Mouse (Mus musculus) embryonic facial prominence, embryonic 13.5 days (tissue): ENCODE measurements around the gene Irf3. TPM values are rescaled to one million over a fixed set of nuclear protein-coding genes. Genes with fewer than 3 reads are reported as not detected.

Experiments
- ATAC-seq: fragments of 200-750 bp; cut with Nextera tagmentation; 2 replicates; pipeline ENCODE4 v1.8.0; 2017; ENCODE audit warnings: low read depth; ENCODE audit not compliant: insufficient number of reproducible peaks, insufficient read depth, low FRiP score, low TSS enrichment
- H3K27ac ChIP-seq: fragments of 300-500 bp; sonication (generic); 2 replicates; pipeline ENCODE4 v1.5.1; 2015; ENCODE audit warnings: moderate library complexity, mild to moderate bottlenecking, inconsistent platforms
- H3K27me3 ChIP-seq: fragments of 300-500 bp; sonication (generic); 2 replicates; pipeline ENCODE4 v1.6.1; 2015; ENCODE audit warnings: mild to moderate bottlenecking, inconsistent platforms
- H3K36me3 ChIP-seq: fragments of 300-500 bp; sonication (generic); 2 replicates; pipeline ENCODE4 v1.6.1; 2015; ENCODE audit warnings: mild to moderate bottlenecking, inconsistent platforms
- H3K4me1 ChIP-seq: fragments of 300-500 bp; sonication (generic); 2 replicates; pipeline ENCODE4 v1.6.1; 2015; ENCODE audit warnings: inconsistent platforms
- H3K4me2 ChIP-seq: fragments of 300-500 bp; sonication (generic); 2 replicates; pipeline ENCODE4 v1.6.1; 2015; ENCODE audit warnings: moderate library complexity, mild to moderate bottlenecking, inconsistent platforms
- H3K4me3 ChIP-seq: fragments of 300-500 bp; sonication (generic); 2 replicates; pipeline ENCODE4 v1.5.1; 2015; ENCODE audit warnings: mild to moderate bottlenecking, inconsistent platforms
- H3K9ac ChIP-seq: fragments of 300-500 bp; sonication (generic); 2 replicates; pipeline ENCODE4 v1.6.1; 2015; ENCODE audit warnings: mild to moderate bottlenecking, inconsistent platforms
- H3K9me3 ChIP-seq: fragments of 300-500 bp; sonication (generic); 2 replicates; pipeline ENCODE4 v1.6.1; 2016; ENCODE audit warnings: inconsistent platforms
- WGBS: fragments of 180-500 bp; shearing (Covaris S2); methylation state at CpG from one replicate; pipeline ENCODE4 v1.1.7; 2015; ENCODE audit warnings: mixed read lengths; 5-methylcytosine and 5-hydroxymethylcytosine counted together
- microRNA-seq: library from miRNA; unstranded; fragments of <30 nt; microRNA quantifications from one replicate; pipeline ENCODE4, GENCODE M21; 2016
- polyA plus RNA-seq: library from polyadenylated mRNA; unstranded; fragments of >200 nt; fragmentation: Nextera tagmentation; extraction: Ambion mirVana; gene quantifications from 2 replicates; pipeline ENCODE4 v1.2.1, GENCODE M21; 2015

Irf3 gene
- polyA plus RNA-seq, 1 experiment from 2014 or later: 99.7 TPM

GRCm38 (mm10) chr7:45043307-45043706 is 45.9 kb downstream of the Irf3 start:
- Histone ChIP-seq H3K9me3 (no peaks in the 10 kb centered on the region), H3K36me3 (peaks cover 99% of the 10 kb centered on the region)
- 96% methylated on average over 14 of the region's 14 CpGs for WGBS

GRCm38 (mm10) chr7:45045741-45046140 is 48.3 kb downstream of the Irf3 start:
- no peaks in the 10 kb centered on the region for H3K9me3 ChIP-seq
- H3K4me1 ChIP-seq: peaks cover 16% of the 10 kb centered on the region; the same call in 1 of the 2 replicates
- H3K27ac ChIP-seq: no peak overlapping the region
- peaks cover 100% of the 10 kb centered on the region for H3K36me3 ChIP-seq
- no peak overlapping the region for H3K4me3 ChIP-seq
- H3K27me3 ChIP-seq: no peaks in the 10 kb centered on the region
- ATAC-seq: no peak
- H3K9ac ChIP-seq: no peak overlapping the region
- no peak overlapping the region for H3K4me2 ChIP-seq
- 95% methylated on average over 22 of the region's 22 CpGs for WGBS

More at GRCm38 (mm10) chr7:45043307-45043706, 45.9 kb downstream of the Irf3 start:
- Histone ChIP-seq H3K4me3 (no peak overlapping the region), H3K4me2 (no peak overlapping the region), H3K27me3 (no peaks in the 10 kb centered on the region), H3K27ac (no peak overlapping the region), H3K9ac (no peak overlapping the region), H3K4me1 (0 out of 2 replicates have a peak, but pooled peaks cover 6% of the 10 kb centered on the region)
- no peak for ATAC-seq

GRCm38 (mm10) chr7:45046853-45047350 is 49.5 kb downstream of the Irf3 start:
- Histone ChIP-seq H3K4me1 (peaks cover 28% of the 10 kb centered on the region), H3K9me3 (no peaks in the 10 kb centered on the region), H3K27me3 (no peaks in the 10 kb centered on the region), H3K27ac (no peak overlapping the region), H3K4me3 (no peak overlapping the region), H3K36me3 (peaks cover 92% of the 10 kb centered on the region), H3K9ac (0 out of 2 replicates have a peak overlapping the region, but pooled peaks have one; percentile 40), H3K4me2 (no peak overlapping the region)
- 92% methylated on average over 26 of the region's 26 CpGs for WGBS
- ATAC-seq: no peak

GRCm38 (mm10) chr7:45047491-45047890 is 50.0 kb downstream of the Irf3 start:
- ATAC-seq: no peak
- no peak overlapping the region for H3K9ac ChIP-seq

GRCm38 (mm10) chr7:45048001-45048890 is 50.8 kb downstream of the Irf3 start:
- H3K9me3 ChIP-seq: no peaks in the 10 kb centered on the region
- 93% methylated on average over 38 of the region's 38 CpGs for WGBS
- no peaks in the 10 kb centered on the region for H3K27me3 ChIP-seq
- ATAC-seq: no peak
- no peak overlapping the region for H3K9ac ChIP-seq
- H3K27ac ChIP-seq: no peak overlapping the region
- no peak overlapping the region for H3K4me3 ChIP-seq
- H3K4me2 ChIP-seq: no peak overlapping the region
- H3K4me1 ChIP-seq: peaks cover 29% of the 10 kb centered on the region
- peaks cover 79% of the 10 kb centered on the region for H3K36me3 ChIP-seq

More at GRCm38 (mm10) chr7:45047491-45047890, 50.0 kb downstream of the Irf3 start:
- no peaks in the 10 kb centered on the region for H3K9me3 ChIP-seq
- WGBS: 94% methylated on average over 14 of the region's 14 CpGs
- no peaks in the 10 kb centered on the region for H3K27me3 ChIP-seq
- peaks cover 86% of the 10 kb centered on the region for H3K36me3 ChIP-seq
- H3K4me3 ChIP-seq: no peak overlapping the region
- no peak overlapping the region for H3K27ac ChIP-seq
- no peak overlapping the region for H3K4me2 ChIP-seq
- peaks cover 29% of the 10 kb centered on the region for H3K4me1 ChIP-seq

GRCm38 (mm10) chr7:45048923-45049657 is 51.6 kb downstream of the Irf3 start:
- Histone ChIP-seq H3K4me2 (no peak overlapping the region), H3K9ac (no peak overlapping the region), H3K4me3 (no peak overlapping the region), H3K27me3 (no peaks in the 10 kb centered on the region), H3K4me1 (peaks cover 29% of the 10 kb centered on the region), H3K27ac (no peak overlapping the region), H3K36me3 (peaks cover 70% of the 10 kb centered on the region), H3K9me3 (no peaks in the 10 kb centered on the region)
- 93% methylated on average over 22 of the region's 23 CpGs for WGBS
- no peak for ATAC-seq

- Histone ChIP-seq H3K27me3 (no peaks in the 10 kb centered on the region), H3K36me3 (peaks cover 50% of the 10 kb centered on the region), H3K9ac (peak overlapping the region; percentile 96), H3K4me1 (peaks cover 34% of the 10 kb centered on the region), H3K4me2 (peak overlapping the region; percentile 95), H3K4me3 (peak overlapping the region; percentile 87), H3K9me3 (no peaks in the 10 kb centered on the region), H3K27ac (peak overlapping the region; percentile 99)
- ATAC-seq: 0 out of 2 replicates have a peak, but pooled peaks have one; percentile 8
- WGBS: under 1% methylated on average over 16 of the region's 16 CpGs
Observed at GRCm38 (mm10) chr7:45050945-45051600, 53.6 kb downstream of the Irf3 start.

- H3K36me3 ChIP-seq: peaks cover 45% of the 10 kb centered on the region
- H3K9me3 ChIP-seq: no peaks in the 10 kb centered on the region
- no peak for ATAC-seq
- H3K4me3 ChIP-seq: peak overlapping the region; percentile 87
- H3K9ac ChIP-seq: peak overlapping the region; percentile 96
- peaks cover 33% of the 10 kb centered on the region for H3K4me1 ChIP-seq
- H3K27ac ChIP-seq: peak overlapping the region; percentile 99
- 1% methylated on average over 13 of the region's 13 CpGs for WGBS
- H3K27me3 ChIP-seq: no peaks in the 10 kb centered on the region
- H3K4me2 ChIP-seq: peak overlapping the region; percentile 95
Observed at GRCm38 (mm10) chr7:45051601-45051974, 54.1 kb downstream of the Irf3 start.

Small RNAs within 50 kb of the gene (microRNA-seq; reads per million reads assigned to microRNA genes)
- gene Mir7054: 0.74 reads per million

Other genes starting within 250 kb of the Irf3 start
- gene Vrk3, start 249.2 kb upstream of the Irf3 start, polyA plus RNA-seq: 32.2 and 35.9 TPM in 2 replicates
- gene Zfp473, start 246.6 kb upstream of the Irf3 start, polyA plus RNA-seq: 2.0 and 2.3 TPM in 2 replicates
- 93.5 and 100 TPM in 2 replicates for gene Nup62, start 181.6 kb upstream of the Irf3 start, polyA plus RNA-seq
- 1.7 and 2.2 TPM in 2 replicates for gene Il4i1, start 181.3 kb upstream of the Irf3 start, polyA plus RNA-seq
- gene Atf5, start 181.0 kb upstream of the Irf3 start, polyA plus RNA-seq: 6.4 and 6.5 TPM in 2 replicates
- 104 and 110 TPM in 2 replicates for gene Akt1s1, start 148.7 kb upstream of the Irf3 start, polyA plus RNA-seq
- 83.1 and 91.0 TPM in 2 replicates for gene Tbc1d17, start 148.6 kb upstream of the Irf3 start, polyA plus RNA-seq
- gene Pnkp, start 140.5 kb upstream of the Irf3 start, polyA plus RNA-seq: 30.0 and 30.7 TPM in 2 replicates
- gene Ptov1, start 127.9 kb upstream of the Irf3 start, polyA plus RNA-seq: 469 and 526 TPM in 2 replicates
- 107 and 111 TPM in 2 replicates for gene Med25, start 104.9 kb upstream of the Irf3 start, polyA plus RNA-seq
- 26.1 and 29.7 TPM in 2 replicates for gene Fuz, start 101.6 kb upstream of the Irf3 start, polyA plus RNA-seq
- gene Ap2a1, start 68.2 kb upstream of the Irf3 start, polyA plus RNA-seq: 72.3 and 77.5 TPM in 2 replicates
- gene Tsks, start 54.4 kb upstream of the Irf3 start, polyA plus RNA-seq: 0.25 and 0.26 TPM in 2 replicates
- 32.0 and 39.1 TPM in 2 replicates for gene Cpt1c, start 22.8 kb upstream of the Irf3 start, polyA plus RNA-seq
- gene Prmt1, start 11.1 kb upstream of the Irf3 start, polyA plus RNA-seq: 534 and 684 TPM in 2 replicates
- gene Bcl2l12, start 1.1 kb downstream of the Irf3 start, polyA plus RNA-seq: 73.6 and 83.2 TPM in 2 replicates
- gene Scaf1, start 18.7 kb downstream of the Irf3 start, polyA plus RNA-seq: 38.6 and 40.2 TPM in 2 replicates
- 19.7 and 23.3 TPM in 2 replicates for gene Rras, start 20.3 kb downstream of the Irf3 start, polyA plus RNA-seq
- gene Prr12, start 55.2 kb downstream of the Irf3 start, polyA plus RNA-seq: 15.2 and 15.7 TPM in 2 replicates
- 64.7 and 66.6 TPM in 2 replicates for gene Nosip, start 64.8 kb downstream of the Irf3 start, polyA plus RNA-seq
- 23.0 and 26.0 TPM in 2 replicates for gene Prrg2, start 65.0 kb downstream of the Irf3 start, polyA plus RNA-seq
- 375 and 376 TPM in 2 replicates for gene Rcn3, start 94.6 kb downstream of the Irf3 start, polyA plus RNA-seq
- 61.6 and 65.1 TPM in 2 replicates for gene Fcgrt, start 106.2 kb downstream of the Irf3 start, polyA plus RNA-seq
- gene Rps11, start 126.8 kb downstream of the Irf3 start, polyA plus RNA-seq: 1,651 and 1,760 TPM in 2 replicates
- 1,453 and 1,588 TPM in 2 replicates for gene Rpl13a, start 131.1 kb downstream of the Irf3 start, polyA plus RNA-seq
- gene Gm45713, start 138.6 kb downstream of the Irf3 start, polyA plus RNA-seq: 0.20 TPM in 1 of 2 replicates, not detected in the other
- 1.3 and 1.7 TPM in 2 replicates for gene Flt3l, start 138.8 kb downstream of the Irf3 start, polyA plus RNA-seq
- gene Pih1d1, start 156.7 kb downstream of the Irf3 start, polyA plus RNA-seq: 78.5 and 97.7 TPM in 2 replicates
- 43.6 and 52.0 TPM in 2 replicates for gene Aldh16a1, start 156.9 kb downstream of the Irf3 start, polyA plus RNA-seq
- gene Slc17a7, start 166.3 kb downstream of the Irf3 start, polyA plus RNA-seq: 0.18 and 0.22 TPM in 2 replicates
- gene Gfy, start 181.9 kb downstream of the Irf3 start, polyA plus RNA-seq: 1.8 and 2.6 TPM in 2 replicates
- not detected in 2 replicates for gene Pth2, start 183.3 kb downstream of the Irf3 start, polyA plus RNA-seq
- 0.53 and 1.2 TPM in 2 replicates for gene Ccdc155, start 207.2 kb downstream of the Irf3 start, polyA plus RNA-seq
- gene Dkkl1, start 214.5 kb downstream of the Irf3 start, polyA plus RNA-seq: 2.3 and 3.0 TPM in 2 replicates
- 221 and 233 TPM in 2 replicates for gene Tead2, start 218.1 kb downstream of the Irf3 start, polyA plus RNA-seq
- gene Cd37, start 241.5 kb downstream of the Irf3 start, polyA plus RNA-seq: 1.6 and 2.8 TPM in 2 replicates
- 0.17 and 0.29 TPM in 2 replicates for gene Slc6a16, start 243.4 kb downstream of the Irf3 start, polyA plus RNA-seq